Comparison of ENCODE assay signal across 8 mouse cellular contexts in the genomic region with DNA sequence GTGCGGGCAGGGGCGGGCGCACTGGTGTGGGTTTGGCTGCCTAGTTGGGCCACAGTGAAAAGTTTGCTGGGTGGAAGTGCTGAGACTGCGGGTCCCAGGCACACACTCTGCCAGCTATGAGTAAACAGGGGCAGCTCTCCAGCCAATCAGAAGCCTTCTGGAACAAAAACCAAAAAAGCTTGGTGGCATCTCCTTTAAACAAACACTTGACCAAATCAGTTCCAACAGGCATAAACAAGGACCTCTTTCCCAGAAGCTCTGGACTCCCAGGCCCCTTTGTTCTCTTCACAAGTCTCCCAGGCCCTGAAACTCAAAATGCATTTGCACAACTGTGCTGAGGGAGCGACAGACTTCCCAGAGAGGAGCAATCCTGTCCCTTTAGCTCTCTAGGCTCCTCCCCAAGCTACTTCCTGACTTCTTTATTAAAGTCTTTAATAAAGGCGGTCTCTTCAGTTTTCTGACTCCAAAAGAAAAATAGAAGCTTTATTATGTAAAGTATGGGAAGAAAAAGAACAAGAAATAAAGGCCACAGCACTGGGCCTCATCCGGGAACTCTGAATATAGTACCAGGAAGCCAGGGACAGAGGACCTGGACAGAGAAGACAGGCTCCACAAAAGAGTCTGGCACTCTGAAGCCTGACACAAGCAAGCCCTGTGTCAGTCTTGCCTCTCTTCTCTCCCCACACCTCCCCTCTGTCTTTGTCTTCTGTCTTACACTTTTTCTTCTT.
DNase-seq lines count a peak whose midpoint lies in the region.

No protein-coding gene starts in this region.

- H3K4me1 ChIP-seq in hindbrain, embryonic 10.5 days (replicated peaks) = peaks cover 86% of the 10 kb centered on the region

- H3K27ac ChIP-seq in hindbrain, embryonic 10.5 days = peak overlapping the region; percentile 85

- H3K36me3 ChIP-seq in hindbrain, embryonic 10.5 days = peaks cover 38% of the 10 kb centered on the region

- DNase-seq in gastrocnemius, postnatal 25 days = peak; percentile 47
- DNase-seq in gastrocnemius, postnatal 10 days = no peak
- DNase-seq in R1 (ENCODE audit: low read depth, low spot score) = peak; percentile 30
- DNase-seq in hindbrain, embryonic 10.5 days (ENCODE audit: low spot score) = peak; percentile 46
- DNase-seq in lung, postnatal 4 days = peak; percentile 28 to 69
- no peak for DNase-seq in spleen, postnatal 4 days (ENCODE audit: low spot score in 2 of 2)
- no peak for DNase-seq in kidney, adult 11 months
- DNase-seq in ovary, adult 18-20 months (ENCODE audit: low spot score) = no peak

- no peak overlapping the region for H3K4me3 ChIP-seq in hindbrain, embryonic 10.5 days

- WGBS in hindbrain, embryonic 10.5 days = 49% methylated on average over 7 of the region's 7 CpGs

- no peaks in the 10 kb centered on the region for H3K9me3 ChIP-seq in hindbrain, embryonic 10.5 days

- H3K27me3 ChIP-seq in hindbrain, embryonic 10.5 days (ENCODE audit: insufficient read depth, poor library complexity, severe bottlenecking) = no peaks in the 10 kb centered on the region

Comparison
In these comparisons a context has a peak if more than half of its experiments do, and no peak if none do; other contexts are left out.
1. DNase-seq: peak in gastrocnemius, postnatal 25 days (single experiment), R1 (single experiment), hindbrain, embryonic 10.5 days (single experiment) and lung, postnatal 4 days (2 of 2); none in gastrocnemius, postnatal 10 days (single experiment), spleen, postnatal 4 days (0 of 2), kidney, adult 11 months (single experiment) and ovary, adult 18-20 months (single experiment).